Mouse (Mus musculus): ENCODE measurements at regions not wholly inside any gene's neighbourhood (a gene's known extent, or its start where the extent isn't known, plus 50 kb on each side); places are given as distances from the start of the nearest gene placed in this dataset.

GRCm38 (mm10) chr12:118529428-118530361, 228.5 kb upstream of the Sp4 start:
- TF ChIP-seq CTCF (IDR thresholded peaks at IDR 0.05; ENCODE audit: extremely low read depth, insufficient read length, insufficient replicate concordance, low read depth, low read length) (no peak), POLR2A (IDR thresholded peaks at IDR 0.05; ENCODE audit: low read depth, low read length) (no peak)
